Mouse (Mus musculus) heart, embryonic 13.5 days (tissue): ENCODE data around the gene Glp2r. TPM values are rescaled to one million over a fixed set of nuclear protein-coding genes. Genes with fewer than 3 reads are reported as not detected.

Experiments
- ATAC-seq: fragments of 200-750 bp; cut with Nextera tagmentation; 2 replicates; pipeline ENCODE4 v1.8.0; 2017; ENCODE audit warnings: moderate TSS enrichment; ENCODE audit not compliant: insufficient number of reproducible peaks, low FRiP score, low TSS enrichment; ENCODE audit errors: extremely low read depth
- H3K27ac ChIP-seq: fragments of 300-500 bp; sonication (generic); replicated peaks from 2 replicates; pipeline ENCODE4 v1.5.1; 2015; ENCODE audit warnings: moderate library complexity, mild to moderate bottlenecking, inconsistent platforms
- H3K27me3 ChIP-seq: fragments of 300-500 bp; sonication (generic); replicated peaks from 2 replicates; pipeline ENCODE4 v1.6.1; 2015; ENCODE audit warnings: mild to moderate bottlenecking, inconsistent platforms
- H3K36me3 ChIP-seq: fragments of 300-500 bp; sonication (generic); 2 replicates; pipeline ENCODE4 v1.6.1; 2015; ENCODE audit warnings: mild to moderate bottlenecking, inconsistent platforms
- H3K4me1 ChIP-seq: fragments of 300-500 bp; sonication (generic); 2 replicates; pipeline ENCODE4 v1.6.1; 2015; ENCODE audit warnings: inconsistent platforms
- H3K4me2 ChIP-seq: fragments of 300-500 bp; sonication (generic); 2 replicates; pipeline ENCODE4 v1.6.1; 2015; ENCODE audit warnings: inconsistent platforms, mild to moderate bottlenecking, moderate library complexity
- H3K4me3 ChIP-seq: fragments of 300-500 bp; sonication (generic); 2 replicates; pipeline ENCODE4 v1.5.1; 2015; ENCODE audit warnings: moderate library complexity, mild to moderate bottlenecking, inconsistent platforms
- H3K9ac ChIP-seq: fragments of 300-500 bp; sonication (generic); 2 replicates; pipeline ENCODE4 v1.6.1; 2015; ENCODE audit warnings: inconsistent platforms, mild to moderate bottlenecking, moderate library complexity
- H3K9me3 ChIP-seq: fragments of 300-500 bp; sonication (generic); 2 replicates; pipeline ENCODE4 v1.6.1; 2016; ENCODE audit warnings: inconsistent platforms
- WGBS: fragments of 180-500 bp; shearing (Covaris S2); methylation state at CpG from one replicate; pipeline ENCODE4 v1.1.7; 2015; ENCODE audit warnings: mixed read lengths; 5-methylcytosine and 5-hydroxymethylcytosine counted together
- polyA plus RNA-seq: library from polyadenylated mRNA; unstranded; fragments of >200 nt; fragmentation: Nextera tagmentation; extraction: Ambion mirVana; gene quantifications from 2 replicates; pipeline ENCODE4 v1.2.1, GENCODE M21; 2015

Gene Glp2r
- polyA plus RNA-seq, 1 experiment from 2014 or later: not detected

DNA sequence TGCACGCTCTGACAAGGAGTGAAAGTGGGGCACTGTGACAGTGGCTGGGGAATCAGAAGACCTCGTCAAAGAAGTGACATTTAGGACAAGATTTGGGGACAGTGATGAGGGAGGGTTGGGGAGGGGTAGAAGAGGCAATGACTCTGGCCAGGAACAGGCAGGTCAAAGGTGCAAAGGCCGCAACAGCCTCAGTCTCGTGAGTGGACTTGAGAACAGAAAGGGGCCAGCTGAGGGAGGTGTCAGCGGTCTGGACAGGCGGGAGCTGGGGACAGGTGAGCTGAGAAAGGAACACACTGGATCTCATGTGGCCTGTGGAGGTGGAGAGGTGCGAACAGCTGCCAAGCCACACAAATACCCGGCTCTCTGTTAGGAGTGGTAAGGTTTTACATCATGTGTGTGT is 138.0 kb downstream of the Glp2r start:
- no peaks in the 10 kb centered on the region for H3K36me3 ChIP-seq
- no peak for ATAC-seq
- H3K9me3 ChIP-seq: no peaks in the 10 kb centered on the region
- H3K4me1 ChIP-seq: peaks cover 14% of the 10 kb centered on the region
- H3K4me3 ChIP-seq: no peak overlapping the region
- H3K9ac ChIP-seq: no peak overlapping the region
- no peak overlapping the region for H3K4me2 ChIP-seq
- H3K27me3 ChIP-seq: no peaks in the 10 kb centered on the region
- 71% methylated on average over 8 of the region's 8 CpGs for WGBS
- H3K27ac ChIP-seq: no peak overlapping the region

DNA sequence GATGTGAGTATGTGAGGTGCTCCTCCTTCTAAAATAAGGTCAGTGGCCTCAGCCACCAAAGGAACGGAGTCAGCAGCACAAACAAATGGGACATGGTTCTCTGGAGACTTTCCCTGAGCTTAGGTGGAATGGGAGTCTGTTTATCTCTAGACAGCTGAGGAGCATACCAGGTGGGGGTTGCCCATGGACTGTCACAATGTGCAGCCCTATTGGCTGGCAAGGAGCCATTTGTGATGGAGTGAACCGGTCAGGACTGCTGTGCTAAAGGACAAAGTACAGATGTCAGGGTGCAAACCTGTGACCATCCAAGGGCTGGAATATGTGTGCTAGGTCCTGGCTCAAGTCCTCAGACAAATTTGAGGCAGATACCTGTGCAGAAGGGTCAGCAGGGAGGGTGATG is 142.4 kb downstream of the Glp2r start:
- H3K27ac ChIP-seq: no peak overlapping the region
- no peaks in the 10 kb centered on the region for H3K9me3 ChIP-seq
- H3K4me3 ChIP-seq: no peak overlapping the region
- WGBS: 38% methylated on average over 2 of the region's 2 CpGs
- no peaks in the 10 kb centered on the region for H3K27me3 ChIP-seq
- no peak for ATAC-seq
- H3K36me3 ChIP-seq: no peaks in the 10 kb centered on the region
- H3K4me1 ChIP-seq: peaks cover 11% of the 10 kb centered on the region
- H3K9ac ChIP-seq: no peak overlapping the region
- no peak overlapping the region for H3K4me2 ChIP-seq

DNA sequence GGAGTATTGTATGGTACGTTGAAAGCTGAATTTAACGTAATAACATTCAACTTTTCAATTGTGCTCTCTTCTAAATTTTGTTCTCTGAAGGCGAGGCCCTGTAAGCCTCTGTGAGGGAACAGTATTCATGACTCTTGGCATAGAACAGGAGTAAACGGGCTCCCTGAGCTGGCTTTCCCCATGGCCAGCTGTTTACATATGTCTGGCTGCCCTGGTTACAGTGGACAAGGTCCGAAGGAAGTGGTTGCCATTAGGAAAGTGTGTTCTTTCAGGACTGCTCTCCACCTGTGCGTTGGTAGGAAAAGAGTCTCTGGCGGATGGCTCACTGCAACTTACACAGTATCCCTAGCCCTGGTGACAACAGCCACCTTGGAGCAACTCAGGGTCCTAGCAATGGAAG is 143.8 kb downstream of the Glp2r start:
- 80% methylated on average over 7 of the region's 7 CpGs for WGBS
- Histone ChIP-seq H3K9ac (no peak overlapping the region), H3K4me2 (no peak overlapping the region), H3K27ac (no peak overlapping the region), H3K36me3 (no peaks in the 10 kb centered on the region), H3K4me1 (peaks cover 11% of the 10 kb centered on the region), H3K4me3 (no peak overlapping the region), H3K9me3 (no peaks in the 10 kb centered on the region), H3K27me3 (no peaks in the 10 kb centered on the region)
- no peak for ATAC-seq

DNA sequence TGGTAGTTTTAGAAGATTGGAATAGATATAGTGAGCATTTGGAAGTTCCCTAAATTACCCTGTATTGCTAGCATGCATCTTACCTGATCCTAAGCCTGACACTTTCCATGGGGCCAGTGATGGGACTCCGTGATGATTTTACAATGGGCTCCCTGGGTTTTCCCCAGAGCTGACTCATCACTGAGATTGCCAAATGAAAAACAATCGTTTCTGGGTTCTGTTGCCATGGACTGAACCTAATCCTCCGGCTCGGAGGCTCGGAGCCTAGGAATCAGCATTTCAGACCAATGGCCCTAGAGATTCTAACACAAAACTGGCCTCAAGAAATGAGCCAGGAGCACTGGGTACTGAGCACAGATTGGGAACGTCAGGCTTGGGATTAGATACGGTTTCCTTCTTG is 148.6 kb downstream of the Glp2r start:
- Histone ChIP-seq H3K9ac (no peak overlapping the region), H3K4me1 (no peaks in the 10 kb centered on the region), H3K27me3 (no peaks in the 10 kb centered on the region), H3K9me3 (no peaks in the 10 kb centered on the region), H3K36me3 (no peaks in the 10 kb centered on the region), H3K4me3 (no peak overlapping the region), H3K27ac (no peak overlapping the region), H3K4me2 (no peak overlapping the region)
- ATAC-seq: no peak
- 75% methylated on average over 7 of the region's 7 CpGs for WGBS

DNA sequence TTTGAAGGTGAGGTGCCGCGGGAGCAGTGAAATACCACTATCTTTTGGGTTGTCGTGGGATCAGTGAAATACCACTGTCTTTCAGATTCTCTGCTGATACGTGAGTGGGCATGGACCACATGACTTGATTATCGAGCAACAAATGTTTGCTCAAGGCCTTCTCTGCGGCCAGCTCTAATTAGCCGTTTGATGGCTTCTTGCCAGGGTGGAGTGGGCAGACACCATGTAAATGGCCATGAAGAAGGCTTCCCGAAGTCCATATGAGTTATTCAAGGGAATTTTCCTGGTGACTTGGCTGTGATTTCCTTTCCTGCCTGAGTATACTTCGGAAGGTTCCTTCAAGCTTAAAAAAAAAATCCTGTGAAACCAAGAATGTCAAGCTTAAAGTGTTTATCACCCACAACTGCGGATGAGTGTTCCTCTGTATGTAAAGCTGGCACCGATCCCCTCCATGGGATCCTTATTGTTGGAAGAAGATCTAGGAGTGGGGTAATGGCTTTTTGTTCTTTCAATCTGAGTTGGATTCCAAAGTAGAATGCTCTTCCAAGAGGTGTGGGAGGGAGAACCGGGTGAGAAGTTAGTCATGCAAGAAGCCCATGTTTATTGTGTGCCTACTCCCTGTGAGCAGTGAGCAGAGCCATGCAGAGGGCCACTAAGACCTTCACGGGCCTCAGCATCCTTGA is 154.3 kb downstream of the Glp2r start:
- no peak overlapping the region for H3K9ac ChIP-seq
- H3K4me2 ChIP-seq: no peak overlapping the region
- H3K4me3 ChIP-seq: no peak overlapping the region
- no peak overlapping the region for H3K27ac ChIP-seq
- no peaks in the 10 kb centered on the region for H3K4me1 ChIP-seq
- H3K9me3 ChIP-seq: no peaks in the 10 kb centered on the region
- no peak for ATAC-seq
- no peaks in the 10 kb centered on the region for H3K36me3 ChIP-seq
- no peaks in the 10 kb centered on the region for H3K27me3 ChIP-seq
- WGBS: 79% methylated on average over 13 of the region's 13 CpGs

DNA sequence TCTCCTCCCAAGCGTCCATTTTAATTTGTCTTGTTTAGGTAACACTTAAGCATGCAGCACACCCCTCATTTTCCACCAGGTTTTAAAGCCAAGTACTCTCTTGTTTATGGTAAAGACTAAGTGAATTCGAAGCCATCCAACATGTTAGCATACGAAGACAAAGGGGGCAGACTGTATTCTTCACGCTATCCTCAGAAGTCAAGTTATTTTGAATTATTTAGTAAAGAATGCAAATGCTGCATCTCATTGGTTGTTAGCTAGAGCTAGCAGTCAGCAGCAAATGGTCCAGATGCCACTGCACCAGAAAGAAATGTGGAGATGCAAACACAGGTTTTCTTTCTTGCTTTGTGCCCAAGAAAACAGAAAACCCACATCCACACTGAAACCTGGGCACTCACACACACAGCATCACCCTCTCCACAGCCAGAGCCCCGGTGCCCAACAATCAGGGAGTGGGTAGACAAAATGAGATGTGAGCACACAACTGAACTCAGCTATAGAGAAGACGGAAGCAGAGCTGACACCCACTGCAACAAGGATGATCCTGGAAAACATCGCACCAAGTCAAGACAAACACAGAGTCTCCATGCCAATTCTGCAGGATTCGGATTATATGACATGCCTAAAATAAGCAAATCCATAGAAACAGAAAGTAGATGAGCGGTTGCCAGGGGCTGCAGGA is 158.7 kb downstream of the Glp2r start:
- no peaks in the 10 kb centered on the region for H3K4me1 ChIP-seq
- WGBS: 80% methylated on average over 9 of the region's 9 CpGs

More for the DNA sequence above, 158.7 kb downstream of the Glp2r start:
- H3K4me3 ChIP-seq: no peak overlapping the region
- no peaks in the 10 kb centered on the region for H3K9me3 ChIP-seq
- no peak overlapping the region for H3K27ac ChIP-seq
- no peak overlapping the region for H3K4me2 ChIP-seq
- H3K9ac ChIP-seq: no peak overlapping the region
- no peak for ATAC-seq
- no peaks in the 10 kb centered on the region for H3K27me3 ChIP-seq
- H3K36me3 ChIP-seq: no peaks in the 10 kb centered on the region

Other genes starting within 250 kb of the Glp2r start
- not detected in 2 replicates for gene Rcvrn, start 75.8 kb downstream of the Glp2r start, polyA plus RNA-seq
- gene Gsg1l2, start 3.5 kb upstream of the Glp2r start, polyA plus RNA-seq: not detected in 2 replicates
- gene Dhrs7c, start 27.0 kb upstream of the Glp2r start, polyA plus RNA-seq: 3.8 and 4.2 TPM in 2 replicates
- 0.80 and 0.87 TPM in 2 replicates for gene Usp43, start 151.0 kb upstream of the Glp2r start, polyA plus RNA-seq
- gene Cfap52, start 194.5 kb upstream of the Glp2r start, polyA plus RNA-seq: 0.29 and 0.33 TPM in 2 replicates
- gene Stx8, start 195.0 kb upstream of the Glp2r start, polyA plus RNA-seq: 50.6 and 58.1 TPM in 2 replicates